Mouse (Mus musculus): ENCODE data around the gene Zbp1. TPM values are rescaled to one million over a fixed set of nuclear protein-coding genes. Genes with fewer than 3 reads are reported as not detected.

The Zbp1 gene
- total RNA-seq, 4 experiments from 2014 or later = 1.1 to 5.3 (median 2.5) TPM

Other genes with a start within 250 kb of the Zbp1 start
- not detected for gene Spo11, start 241.2 kb downstream of the Zbp1 start, total RNA-seq (2022)
- gene Rae1, start 218.8 kb downstream of the Zbp1 start, total RNA-seq (2022) = 10 to 100 TPM; 67.3 to 77.6 (median 73.4) TPM
- gene Rbm38, start 198.4 kb downstream of the Zbp1 start, total RNA-seq (2022) = 10 to 100 TPM; 16.0 to 26.0 (median 21.5) TPM
- gene Ctcfl, start 99.4 kb downstream of the Zbp1 start, total RNA-seq (2022) = under 1 TPM in 2 of 4 experiments, not detected in 2; 0.13 to 0.22 TPM
- gene Pck1, start 65.9 kb downstream of the Zbp1 start, total RNA-seq (2022) = 100 to 1,000 TPM; 135 to 516 (median 360) TPM
- gene Pmepa1, start 57.6 kb upstream of the Zbp1 start, total RNA-seq (2022) = 10 to 100 TPM; 29.4 to 57.0 (median 38.3) TPM